Mouse (Mus musculus) hindlimb bud, embryonic 11.5 days (tissue): ENCODE data around the gene Ppme1.

ENCODE experiments used
- DNase-seq: peaks from one replicate; pipeline ENCODE4 v3.0.0-alpha.2; 2012; ENCODE audit warnings: low read depth, low spot score; ENCODE audit errors: extremely low spot score

The Ppme1 gene

GRCm38 (mm10) chr7:100371495-100372451 is at the start of gene Ppme1, which contains the start of gene C2cd3:
TSS of gene Ppme1 (minus strand) at chr7:100372307.
TSS of gene C2cd3 (plus strand) at chr7:100372233.
- peak; percentile 100 for DNase-seq

GRCm38 (mm10) chr7:100408684-100409083 is 36.6 kb upstream of the Ppme1 start:
- DNase-seq = no peak

DNA sequence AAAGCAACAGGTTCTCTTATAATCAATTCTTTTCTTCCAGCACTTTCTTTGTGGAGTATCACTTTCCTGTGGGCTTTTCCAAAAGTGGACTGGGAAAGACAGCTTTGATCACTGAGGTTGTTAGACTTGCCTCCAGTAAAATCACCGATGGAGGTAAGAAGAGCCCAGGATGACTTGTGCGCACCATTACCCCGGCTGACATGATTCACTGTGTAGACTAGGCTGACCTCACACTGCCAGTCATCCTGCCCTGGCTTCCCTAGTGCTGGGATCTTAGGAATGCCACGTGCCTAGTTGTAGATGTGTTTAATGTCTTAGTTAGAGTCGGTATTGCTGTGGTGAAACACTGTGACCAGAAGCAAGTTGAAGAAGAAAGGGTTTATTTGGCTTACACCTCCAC is 35.6 kb upstream of the Ppme1 start:
- DNase-seq = no peak

DNA sequence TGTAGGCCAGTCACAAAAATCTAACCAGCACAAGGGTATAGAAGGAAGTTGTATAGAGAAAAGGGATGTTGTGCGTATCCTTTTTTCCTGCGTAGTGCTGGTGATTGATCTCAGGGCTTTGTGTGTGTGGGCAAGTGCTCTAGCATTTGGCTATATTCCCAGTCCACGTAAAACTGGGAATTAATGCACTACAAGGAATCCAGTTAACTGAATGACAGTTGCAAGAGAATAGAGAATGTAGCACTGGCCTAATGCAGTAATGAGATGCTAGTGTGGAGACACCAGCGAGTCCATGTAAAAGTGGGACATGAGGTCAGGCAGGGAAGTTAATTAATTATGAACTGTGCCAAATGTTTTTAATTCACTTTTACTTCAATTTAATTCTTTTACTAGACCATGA is 30.6 kb upstream of the Ppme1 start:
- no peak for DNase-seq

- no peak for DNase-seq
These were observed 28.9 kb upstream of the Ppme1 start for GRCm38 (mm10) chr7:100400899-100401539.

DNA sequence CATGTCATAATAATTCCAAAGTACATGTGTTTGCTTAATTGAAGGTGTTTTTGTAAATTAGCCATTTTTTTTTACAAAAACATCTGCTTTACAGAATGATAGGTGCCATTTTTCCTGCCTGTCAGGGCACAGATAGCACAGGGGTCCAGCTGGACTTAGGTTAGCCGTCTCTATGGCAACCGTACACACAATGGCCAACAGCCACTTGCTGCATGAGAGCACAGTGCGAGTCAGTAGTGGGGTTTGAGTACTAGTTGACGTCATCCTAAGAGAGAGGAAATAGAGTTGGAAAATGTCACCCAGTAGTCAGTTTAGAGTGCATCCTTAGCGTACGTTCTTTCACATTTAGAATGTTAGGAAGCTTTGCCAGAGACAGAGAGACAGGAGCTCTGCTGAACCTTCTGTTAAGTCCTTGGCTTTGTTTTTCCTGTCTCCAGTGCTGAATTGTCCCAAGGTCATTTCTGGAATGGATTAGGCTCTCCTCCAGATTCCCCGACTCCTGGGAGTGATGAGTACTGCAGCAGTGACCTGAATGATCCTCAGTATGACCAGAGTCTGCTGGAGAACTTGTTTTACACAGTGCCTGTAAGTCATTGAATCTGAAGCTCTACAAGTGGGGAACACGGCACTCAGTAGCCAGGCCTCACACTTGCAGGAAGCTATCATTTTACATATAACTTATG is 27.3 kb upstream of the Ppme1 start:
- DNase-seq = no peak

GRCm38 (mm10) chr7:100392265-100392664 is 20.2 kb upstream of the Ppme1 start:
- no peak for DNase-seq

- no peak for DNase-seq
These were observed 18.1 kb upstream of the Ppme1 start for GRCm38 (mm10) chr7:100390166-100390565.

DNA sequence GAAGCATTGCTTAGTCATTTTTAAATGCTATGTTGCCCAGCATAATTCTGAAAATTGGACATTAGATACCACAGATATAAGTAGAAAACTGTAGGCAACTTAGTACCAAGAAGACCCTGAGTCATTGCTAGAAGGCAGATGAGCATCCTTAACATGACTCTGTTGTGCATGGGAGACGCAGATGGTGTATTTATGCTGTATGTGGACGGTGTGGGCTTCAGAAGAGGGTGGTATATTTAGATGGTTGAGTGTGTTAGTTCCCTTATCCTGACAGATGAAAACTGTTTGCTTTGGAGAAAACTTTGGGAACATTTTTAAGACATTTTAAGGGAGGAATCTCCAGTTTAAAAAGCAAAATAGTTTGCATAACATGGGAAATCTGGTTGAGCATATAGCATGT is 16.1 kb upstream of the Ppme1 start:
- DNase-seq = no peak

GRCm38 (mm10) chr7:100383207-100383606 is 11.1 kb upstream of the Ppme1 start:
- DNase-seq = no peak

DNA sequence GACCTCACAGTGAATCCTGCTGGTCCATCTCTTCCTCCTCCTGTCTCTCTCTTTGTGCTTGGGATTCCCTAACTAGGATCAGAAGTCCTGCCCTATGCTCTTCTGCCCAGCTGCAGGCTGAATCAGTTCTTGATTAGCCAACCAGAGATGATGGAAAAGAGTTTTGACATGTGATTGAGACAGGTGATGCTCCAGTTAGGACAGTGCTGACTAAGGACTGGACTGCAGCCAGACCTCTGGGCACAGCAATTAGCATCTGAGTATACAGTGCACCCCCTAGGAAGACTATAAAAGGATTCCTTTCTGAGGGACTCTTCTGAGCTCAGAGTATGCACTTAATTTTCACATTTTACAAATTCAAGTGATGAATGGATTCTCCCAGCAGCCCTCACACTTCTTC is 9.1 kb upstream of the Ppme1 start:
- DNase-seq = no peak

DNA sequence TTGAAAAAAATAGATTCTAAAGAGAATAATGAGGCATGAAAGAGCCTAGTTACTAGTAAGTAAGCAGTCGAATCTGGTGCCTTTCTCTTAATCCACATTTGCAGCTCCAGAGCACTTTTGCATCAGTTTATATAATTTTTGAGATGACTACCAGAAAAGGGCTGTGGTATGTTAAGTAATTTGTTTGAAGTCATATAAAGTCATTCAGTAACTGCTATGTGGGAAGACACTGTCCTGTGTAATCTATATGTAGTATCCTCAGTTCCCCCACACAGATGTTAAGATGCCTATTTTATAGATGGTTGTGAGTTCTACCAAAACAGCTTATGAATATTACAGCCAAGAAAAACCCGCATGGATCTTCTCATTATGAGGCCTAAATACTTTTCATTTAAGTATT is 6.2 kb upstream of the Ppme1 start:
- no peak for DNase-seq

DNA sequence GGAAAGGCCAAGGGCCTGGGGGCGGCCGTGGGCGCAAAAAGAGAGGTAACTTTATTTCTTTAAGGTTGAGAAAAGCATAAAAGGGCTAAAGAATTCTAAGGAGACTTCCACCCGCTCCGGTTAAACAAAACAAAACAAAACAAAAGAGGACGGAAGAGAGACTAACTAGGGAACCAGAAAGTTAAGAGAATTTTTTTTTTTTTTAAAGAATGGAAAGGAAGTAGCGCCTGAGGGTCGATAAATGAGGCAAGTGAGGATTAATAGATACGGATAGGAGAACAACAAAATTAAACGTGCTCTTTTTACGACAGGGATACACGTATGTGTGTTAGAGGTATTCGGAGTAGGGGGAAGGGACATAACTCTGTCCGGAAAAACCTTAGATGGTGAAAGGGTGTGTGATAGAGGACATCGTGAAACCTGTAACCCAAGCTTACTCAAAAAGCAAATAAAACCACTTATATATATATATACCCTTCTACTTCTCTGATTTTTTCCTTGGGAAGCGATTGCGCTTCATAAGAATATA is 409 bp upstream of the Ppme1 start:
- DNase-seq = peak; percentile 28

GRCm38 (mm10) chr7:100364888-100365287 is 7.2 kb downstream of the Ppme1 start:
- DNase-seq = no peak

DNA sequence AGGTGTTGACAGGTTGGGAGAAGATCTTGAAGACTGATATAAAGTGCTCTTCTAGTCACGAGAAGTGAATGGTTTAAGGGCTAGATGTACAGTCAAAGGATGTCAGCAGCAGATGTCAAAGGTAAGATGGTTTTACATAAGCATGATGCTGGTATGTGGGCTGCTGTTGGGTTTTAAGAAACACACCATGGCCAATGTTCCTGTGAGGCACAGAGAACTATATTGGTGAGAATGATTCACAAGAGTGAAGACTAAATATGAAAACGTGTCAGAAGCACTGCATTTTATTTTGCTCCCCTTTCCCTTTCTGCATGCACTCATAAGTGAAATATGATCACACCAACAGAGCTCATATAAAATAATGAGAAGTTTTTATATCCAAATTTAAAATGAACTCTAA is 8.9 kb downstream of the Ppme1 start:
- DNase-seq = no peak

DNA sequence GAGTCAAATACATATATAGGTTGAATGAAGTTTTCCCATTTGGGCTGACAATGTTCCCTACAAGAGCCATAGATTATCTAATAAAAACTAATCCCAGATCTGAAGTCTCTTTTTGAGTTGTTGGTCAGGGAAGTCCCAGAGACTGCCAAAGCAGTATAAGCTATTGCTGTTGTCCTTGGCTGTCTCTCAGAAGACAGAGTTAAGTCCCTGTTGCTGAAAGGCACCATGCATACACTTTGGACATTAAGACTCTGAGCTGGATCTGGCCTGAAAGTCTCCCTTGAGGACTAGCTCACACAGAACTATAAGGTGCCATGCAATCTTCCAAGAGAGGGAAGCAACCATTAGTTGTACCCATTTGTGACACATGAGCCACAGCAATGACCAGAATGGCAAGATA is 14.3 kb downstream of the Ppme1 start:
- DNase-seq = no peak

GRCm38 (mm10) chr7:100356768-100357167 is 15.3 kb downstream of the Ppme1 start:
- no peak for DNase-seq

- no peak for DNase-seq
These were observed 15.8 kb downstream of the Ppme1 start for GRCm38 (mm10) chr7:100356324-100356723.

- no peak for DNase-seq
These were observed 17.1 kb downstream of the Ppme1 start for GRCm38 (mm10) chr7:100354984-100355383.

DNA sequence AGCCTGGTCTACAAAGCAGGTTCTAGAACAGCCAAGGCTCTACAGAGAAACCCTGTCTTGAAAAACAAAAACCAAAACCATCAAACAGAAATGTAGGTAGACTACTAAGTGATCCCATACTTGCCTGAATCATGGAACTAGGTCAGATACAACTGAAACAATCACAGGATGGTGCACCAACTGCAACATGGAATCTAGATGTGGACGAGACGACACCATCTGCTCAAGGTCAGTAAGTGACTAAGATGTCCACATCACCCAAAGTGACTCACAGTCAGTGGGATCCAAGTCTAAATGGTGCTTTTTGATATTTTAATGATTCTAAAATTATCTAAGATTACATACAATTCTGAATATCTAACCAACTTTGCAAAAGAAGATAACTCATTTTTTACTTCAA is 36.2 kb downstream of the Ppme1 start:
- no peak for DNase-seq

GRCm38 (mm10) chr7:100331269-100331668 is 40.8 kb downstream of the Ppme1 start:
- no peak for DNase-seq
